Mouse (Mus musculus) bone marrow macrophage, adult 2 months (primary cell): ENCODE data around the gene Mst1.
A peak's percentile ranks its signal among the peaks of the same experiment; 100 is the strongest.

Experiments
- CTCF ChIP-seq: IDR thresholded peaks from 2 replicates; pipeline ENCODE4 v1.5.1; 2012; ENCODE audit warnings: low read depth, mild to moderate bottlenecking, low read length, moderate library complexity
- POLR2A ChIP-seq: IDR thresholded peaks from 2 replicates; pipeline ENCODE4 v1.6.1; 2012; ENCODE audit warnings: mild to moderate bottlenecking, low read depth, low read length, borderline replicate concordance

- peak; percentile 62 for TF ChIP-seq CTCF
- no peak for TF ChIP-seq POLR2A
Observed at GRCm38 (mm10) chr9:108052885-108053664, 27.2 kb upstream of the Mst1 start, which contains the start of gene Amigo3.
